Mouse (Mus musculus) kidney, embryonic 15.5 days (tissue): ENCODE results near the gene Rasl10b. TPM values are rescaled to one million over a fixed set of nuclear protein-coding genes. Genes with fewer than 3 reads are reported as not detected.

Experiments used
- ATAC-seq: fragments of 200-750 bp; cut with Nextera tagmentation; replicated peaks from 2 replicates; pipeline ENCODE4 v1.8.0; 2017; ENCODE audit warnings: moderate TSS enrichment; ENCODE audit not compliant: low FRiP score
- H3K27ac ChIP-seq: fragments of 300-500 bp; sonication (generic); 2 replicates; pipeline ENCODE4 v1.5.1; 2015; ENCODE audit warnings: mild to moderate bottlenecking, inconsistent platforms
- H3K27me3 ChIP-seq: fragments of 300-500 bp; sonication (generic); 2 replicates; pipeline ENCODE4 v1.6.1; 2015; ENCODE audit warnings: inconsistent platforms
- H3K36me3 ChIP-seq: fragments of 300-500 bp; sonication (generic); 2 replicates; pipeline ENCODE4 v1.6.1; 2015; ENCODE audit warnings: inconsistent platforms
- H3K4me1 ChIP-seq: fragments of 300-500 bp; sonication (generic); 2 replicates; pipeline ENCODE4 v1.6.1; 2015; ENCODE audit warnings: inconsistent platforms
- H3K4me2 ChIP-seq: fragments of 300-500 bp; sonication (generic); 2 replicates; pipeline ENCODE4 v1.6.1; 2015; ENCODE audit warnings: moderate library complexity, mild to moderate bottlenecking, inconsistent platforms
- H3K4me3 ChIP-seq: fragments of 300-500 bp; sonication (generic); replicated peaks from 2 replicates; pipeline ENCODE4 v1.5.1; 2015; ENCODE audit warnings: mild to moderate bottlenecking, inconsistent platforms
- H3K9ac ChIP-seq: fragments of 300-500 bp; sonication (generic); 2 replicates; pipeline ENCODE4 v1.6.1; 2015; ENCODE audit warnings: mild to moderate bottlenecking, inconsistent platforms
- H3K9me3 ChIP-seq: fragments of 300-500 bp; sonication (generic); replicated peaks from 2 replicates; pipeline ENCODE4 v1.6.1; 2016; ENCODE audit warnings: inconsistent platforms
- WGBS: fragments of 180-500 bp; shearing (Covaris S2); methylation state at CpG from one replicate; pipeline ENCODE4 v1.1.7; 2015; ENCODE audit warnings: mixed read lengths; 5-methylcytosine and 5-hydroxymethylcytosine counted together
- polyA plus RNA-seq: library from polyadenylated mRNA; unstranded; fragments of >200 nt; fragmentation: Nextera tagmentation; extraction: Ambion mirVana; gene quantifications from 2 replicates; pipeline ENCODE4 v1.2.1, GENCODE M21; 2015

Gene Rasl10b
- polyA plus RNA-seq, 1 experiment from 2014 or later, result 1.6 TPM

DNA sequence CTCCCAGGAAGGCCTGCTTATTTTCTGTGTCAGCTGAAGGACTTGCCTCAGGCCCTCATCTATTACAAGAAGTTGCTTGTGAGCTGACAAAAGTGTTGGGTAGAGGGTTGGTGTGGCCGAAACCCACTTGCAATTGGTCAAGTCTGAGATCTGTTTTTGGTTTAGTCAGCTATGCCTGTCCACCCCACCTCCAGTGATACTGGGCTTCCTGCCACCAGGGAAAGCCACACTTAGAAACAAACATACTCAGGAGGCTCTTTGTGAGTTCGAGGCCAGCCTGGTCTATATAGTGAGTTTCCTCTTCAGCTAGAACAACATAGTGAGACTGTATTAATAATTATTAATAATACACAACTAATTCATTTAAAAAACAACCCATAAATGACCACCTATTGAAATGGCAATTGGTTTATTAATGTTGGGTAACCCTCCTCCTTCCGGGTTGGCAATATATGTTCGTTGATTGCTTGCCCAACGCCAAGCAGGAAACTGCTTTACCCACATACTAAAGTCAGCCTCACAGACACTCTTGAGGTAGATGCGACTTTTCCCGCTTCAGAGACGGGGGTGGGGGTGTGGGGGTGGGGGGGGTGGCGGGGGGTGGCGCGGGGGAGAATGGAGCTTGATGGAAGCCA is 30.6 kb downstream of the Rasl10b start:
- WGBS, result 30% methylated on average over 11 of the region's 11 CpGs
- Histone ChIP-seq H3K9ac (no peak overlapping the region), H3K9me3 (no peaks in the 10 kb centered on the region), H3K4me1 (peaks cover 14% of the 10 kb centered on the region), H3K4me3 (peak overlapping the region; percentile 66), H3K27me3 (peaks cover 50% of the 10 kb centered on the region), H3K27ac (no peak overlapping the region), H3K36me3 (no peaks in the 10 kb centered on the region), H3K4me2 (peak overlapping the region; percentile 98)
- no peak for ATAC-seq

DNA sequence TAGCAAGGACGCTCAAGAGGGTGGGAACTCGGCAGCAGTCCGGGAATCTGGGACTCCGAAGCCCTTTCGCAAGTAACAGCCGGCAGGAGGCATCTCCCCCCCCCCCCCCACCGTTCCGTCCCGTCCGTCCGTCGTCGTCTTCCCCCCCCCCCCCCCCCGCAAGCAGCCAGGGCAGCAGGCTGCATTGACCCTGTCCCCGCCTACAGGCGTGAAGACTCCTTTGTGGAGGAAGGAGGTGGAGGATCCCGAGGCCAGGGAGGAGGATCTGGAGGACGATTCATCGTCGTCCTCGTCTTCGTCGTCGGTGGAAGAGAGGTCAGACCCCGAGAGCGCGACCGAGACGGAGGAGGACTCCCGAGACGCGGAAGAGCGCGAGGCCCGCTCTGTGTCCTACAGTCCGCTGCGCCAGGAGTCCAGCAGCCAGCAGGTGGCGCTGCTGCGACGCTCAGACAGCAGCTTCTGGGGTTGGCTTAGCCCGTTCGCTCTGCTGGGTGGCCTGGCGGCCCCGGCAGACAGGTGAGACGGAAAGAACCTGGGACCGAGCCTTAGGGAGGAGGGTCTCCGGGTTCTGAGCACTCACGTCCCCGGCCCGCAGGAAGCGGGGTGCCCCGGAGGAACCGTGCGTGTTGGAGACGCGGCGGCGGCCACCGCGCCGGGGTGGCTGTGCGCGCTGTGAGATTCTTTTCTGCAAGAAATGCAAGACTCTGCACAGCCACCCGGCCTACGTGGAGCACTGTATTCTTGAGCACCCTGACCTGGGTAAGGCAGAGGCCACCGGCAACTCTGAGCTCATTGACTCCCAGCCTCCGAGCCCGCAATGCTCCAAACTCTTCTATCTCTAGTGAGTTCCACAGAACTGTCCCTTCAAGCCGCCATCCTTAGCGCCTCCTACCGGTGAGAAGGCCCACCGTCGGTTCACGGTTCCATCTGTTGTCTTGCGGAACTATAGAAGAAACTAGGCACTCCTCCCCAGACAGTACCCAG is 31.4 kb downstream of the Rasl10b start:
- Histone ChIP-seq H3K9ac (peak overlapping the region; percentile 53), H3K9me3 (no peaks in the 10 kb centered on the region), H3K27me3 (peaks cover 55% of the 10 kb centered on the region), H3K27ac (no peak overlapping the region), H3K4me1 (peaks cover 19% of the 10 kb centered on the region), H3K4me3 (peak overlapping the region; percentile 66), H3K4me2 (peak overlapping the region; percentile 98), H3K36me3 (no peaks in the 10 kb centered on the region)
- under 1% methylated on average over 71 of the region's 75 CpGs for WGBS
- ATAC-seq, result peak; percentile 92

DNA sequence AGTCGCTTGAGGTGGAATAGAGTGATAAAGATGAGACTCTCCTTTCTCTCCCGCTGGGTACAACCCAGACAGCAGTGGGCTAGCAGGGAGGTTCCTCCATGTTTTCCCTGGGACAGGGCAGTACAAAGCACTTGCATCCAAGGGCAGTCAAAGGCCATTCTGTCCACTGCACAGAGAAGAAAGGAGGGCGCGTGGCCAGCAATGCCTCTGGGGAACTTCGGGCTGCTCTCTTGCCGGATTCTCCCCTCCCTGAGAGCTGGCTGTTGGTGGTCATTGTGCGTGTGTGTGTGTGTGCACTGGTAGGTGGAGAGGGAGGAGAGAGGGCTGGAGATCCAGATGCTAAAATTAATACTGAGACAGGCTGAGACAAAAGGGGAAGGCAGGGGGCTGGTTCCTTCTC is 32.3 kb downstream of the Rasl10b start:
- WGBS, result 41% methylated on average over 7 of the region's 7 CpGs
- Histone ChIP-seq H3K4me1 (peaks cover 19% of the 10 kb centered on the region), H3K9ac (no peak overlapping the region), H3K36me3 (no peaks in the 10 kb centered on the region), H3K27ac (no peak overlapping the region), H3K4me2 (peak overlapping the region; percentile 98), H3K9me3 (no peaks in the 10 kb centered on the region), H3K4me3 (peak overlapping the region; percentile 66), H3K27me3 (peaks cover 63% of the 10 kb centered on the region)
- ATAC-seq, result no peak

DNA sequence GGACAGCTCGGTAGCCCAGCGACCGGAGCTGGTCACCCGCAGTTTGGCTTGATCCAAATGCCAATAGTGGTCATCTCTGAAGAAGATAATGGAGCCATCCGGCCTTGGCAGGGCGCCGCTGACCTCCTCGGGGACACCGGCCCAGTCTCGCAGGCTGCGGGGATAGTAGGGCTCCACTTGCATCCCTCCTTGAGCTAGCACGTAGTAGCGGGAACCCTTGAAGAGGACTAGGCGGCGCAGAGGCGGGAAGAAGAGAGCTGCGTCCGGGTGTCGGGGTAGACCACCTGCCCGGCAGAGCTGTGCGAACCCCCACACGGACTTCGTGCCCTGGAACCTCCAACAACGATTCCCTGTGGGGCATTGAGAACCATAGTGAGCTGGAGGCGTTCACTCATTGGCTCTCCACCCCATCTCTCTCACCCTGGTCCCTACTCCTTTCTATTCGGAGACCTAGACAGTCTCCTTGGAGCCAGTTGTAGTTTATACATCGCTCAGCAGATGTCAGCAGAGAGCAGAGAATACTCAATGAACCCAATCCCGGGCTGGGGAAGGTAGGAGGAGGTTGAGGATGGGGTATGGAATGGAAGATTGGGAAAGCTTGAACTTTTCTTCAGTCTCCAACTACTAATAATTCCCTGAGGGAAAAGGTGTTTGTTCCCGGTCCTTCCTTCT is 33.8 kb downstream of the Rasl10b start:
- Histone ChIP-seq H3K27ac (no peak overlapping the region), H3K9me3 (no peaks in the 10 kb centered on the region), H3K4me2 (peak overlapping the region; percentile 50), H3K9ac (no peak overlapping the region), H3K4me1 (peaks cover 24% of the 10 kb centered on the region), H3K36me3 (no peaks in the 10 kb centered on the region), H3K4me3 (peak overlapping the region; percentile 28), H3K27me3 (peaks cover 73% of the 10 kb centered on the region)
- WGBS, result 10% methylated on average over 29 of the region's 29 CpGs
- ATAC-seq, result peak; percentile 18; the same call in 1 of the 2 replicates

DNA sequence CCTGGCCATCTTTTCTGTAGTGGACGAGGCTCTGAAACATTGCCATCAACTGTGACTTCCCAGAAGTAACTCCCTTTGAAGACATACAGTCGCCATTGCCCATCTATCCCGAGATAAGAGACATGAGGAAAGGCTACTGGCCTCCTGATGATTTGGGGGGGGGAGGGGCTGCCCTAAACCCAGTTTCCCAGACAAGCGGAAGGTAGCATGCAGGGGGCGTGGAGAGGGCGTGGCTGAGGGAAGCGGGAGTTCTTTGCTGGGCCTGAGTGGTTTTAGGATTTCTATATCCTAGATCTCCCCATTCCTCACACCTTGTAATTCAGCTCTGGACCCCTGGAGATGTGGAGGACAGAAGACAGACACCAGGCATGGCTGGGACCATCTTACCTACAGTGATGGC is 34.9 kb downstream of the Rasl10b start:
- Histone ChIP-seq H3K4me1 (peaks cover 35% of the 10 kb centered on the region), H3K36me3 (no peaks in the 10 kb centered on the region), H3K9ac (0 out of 2 replicates have a peak overlapping the region, but pooled peaks have one; percentile 7), H3K27me3 (peaks cover 68% of the 10 kb centered on the region), H3K9me3 (no peaks in the 10 kb centered on the region), H3K4me2 (no peak overlapping the region), H3K4me3 (no peak overlapping the region), H3K27ac (no peak overlapping the region)
- ATAC-seq, result no peak
- 4% methylated on average over 7 of the region's 7 CpGs for WGBS

DNA sequence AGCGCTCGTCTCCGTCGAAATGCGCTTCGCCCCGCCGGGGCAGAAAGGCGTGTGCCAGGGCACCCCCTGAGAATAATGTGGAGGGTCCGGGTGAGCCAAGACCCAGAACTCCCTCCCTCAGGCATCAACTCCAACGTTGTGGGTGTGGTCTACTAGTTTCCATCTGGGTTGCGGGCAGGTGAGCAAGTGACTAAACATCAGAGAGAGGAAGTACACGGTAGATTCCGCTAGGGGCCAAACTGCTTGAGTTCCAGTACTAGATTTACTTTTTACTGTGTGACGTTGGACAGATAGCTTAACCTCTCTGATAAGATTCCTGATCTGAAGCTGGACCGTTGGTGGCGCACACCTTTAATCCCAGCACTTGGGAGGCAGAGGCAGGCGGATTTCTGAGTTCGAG is 36.1 kb downstream of the Rasl10b start:
- no peaks in the 10 kb centered on the region for H3K36me3 ChIP-seq
- WGBS, result 27% methylated on average over 19 of the region's 19 CpGs
- H3K4me2 ChIP-seq, result peak overlapping the region; percentile 53
- H3K9ac ChIP-seq, result no peak overlapping the region
- H3K27ac ChIP-seq, result no peak overlapping the region
- peaks cover 63% of the 10 kb centered on the region for H3K27me3 ChIP-seq
- H3K9me3 ChIP-seq, result no peaks in the 10 kb centered on the region
- H3K4me3 ChIP-seq, result peak overlapping the region; percentile 29
- no peak for ATAC-seq
- peaks cover 44% of the 10 kb centered on the region for H3K4me1 ChIP-seq

DNA sequence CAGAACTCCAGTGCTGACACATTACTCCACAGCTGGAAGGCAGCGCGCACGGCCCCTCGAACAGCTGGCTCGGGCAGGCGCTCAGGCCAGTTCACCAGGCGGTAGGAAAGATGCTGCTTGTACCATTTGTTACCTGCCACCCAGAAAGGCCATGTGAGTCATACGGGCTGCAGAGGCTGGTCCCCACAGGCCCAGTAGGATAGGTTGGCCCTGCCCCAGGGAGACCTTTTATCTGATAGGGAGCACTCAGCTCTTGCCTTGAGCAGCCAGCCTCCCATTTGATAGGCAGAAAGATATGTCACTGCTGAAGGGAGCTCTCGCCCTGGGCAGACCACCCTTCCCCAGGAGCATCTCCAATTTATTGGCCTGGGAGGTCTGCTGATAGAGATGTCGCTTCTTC is 38.7 kb downstream of the Rasl10b start:
- H3K4me1 ChIP-seq, result peaks cover 41% of the 10 kb centered on the region
- ATAC-seq, result no peak
- H3K9me3 ChIP-seq, result no peaks in the 10 kb centered on the region
- 69% methylated on average over 10 of the region's 10 CpGs for WGBS
- H3K27me3 ChIP-seq, result peaks cover 45% of the 10 kb centered on the region
- H3K4me2 ChIP-seq, result no peak overlapping the region
- no peak overlapping the region for H3K4me3 ChIP-seq
- H3K9ac ChIP-seq, result no peak overlapping the region
- H3K36me3 ChIP-seq, result no peaks in the 10 kb centered on the region
- H3K27ac ChIP-seq, result peak overlapping the region; percentile 73; the same call in 1 of the 2 replicates

DNA sequence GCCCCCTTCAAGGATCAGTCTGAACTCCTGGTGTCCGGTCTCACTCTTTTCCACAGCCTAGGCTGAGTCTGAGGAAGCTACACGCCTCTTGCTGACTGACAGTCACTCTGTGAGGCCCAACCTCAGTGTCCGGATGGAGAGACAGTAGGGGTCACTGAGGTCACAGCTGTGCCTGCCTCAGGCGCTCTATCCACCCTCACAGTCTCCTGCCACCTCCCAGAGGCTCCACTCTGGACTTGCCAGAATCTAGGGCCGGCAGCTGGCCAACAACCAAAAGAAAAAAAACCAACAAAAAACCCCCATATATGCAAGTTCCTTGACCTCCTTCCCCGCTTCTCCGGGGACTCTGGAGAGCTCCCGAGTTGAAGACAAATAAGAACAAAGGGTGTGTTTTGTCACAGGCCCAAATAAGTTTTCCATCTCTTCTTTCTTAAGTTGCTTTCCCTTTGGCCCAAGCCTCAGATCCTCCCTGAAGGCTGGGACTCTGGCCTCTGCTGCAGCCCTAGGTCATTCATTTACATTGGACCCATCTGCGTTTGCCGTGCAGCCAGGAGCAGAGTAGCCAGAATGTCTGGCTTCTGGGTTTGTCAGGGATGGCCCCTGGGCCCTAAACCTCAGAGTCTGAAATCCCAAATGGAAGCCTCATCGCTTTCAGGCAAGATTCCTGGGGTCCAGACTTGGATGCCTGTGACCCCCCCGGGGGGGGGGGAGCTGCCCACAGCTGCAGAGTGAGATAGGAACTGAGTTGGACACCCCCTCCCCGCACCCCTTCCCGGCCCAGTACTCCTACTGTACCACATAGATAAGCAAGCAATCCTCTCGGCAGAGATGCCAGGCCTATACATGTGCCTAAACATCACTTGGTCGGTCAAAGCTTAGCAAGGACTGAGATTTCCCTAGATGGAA is 39.3 kb downstream of the Rasl10b start:
- H3K4me2 ChIP-seq, result no peak overlapping the region
- peaks cover 39% of the 10 kb centered on the region for H3K27me3 ChIP-seq
- H3K4me3 ChIP-seq, result no peak overlapping the region
- H3K36me3 ChIP-seq, result no peaks in the 10 kb centered on the region
- peak overlapping the region; percentile 73 for H3K27ac ChIP-seq
- WGBS, result 38% methylated on average over 16 of the region's 16 CpGs
- H3K9me3 ChIP-seq, result no peaks in the 10 kb centered on the region
- peaks cover 39% of the 10 kb centered on the region for H3K4me1 ChIP-seq
- peak; percentile 41; the same call in 1 of the 2 replicates for ATAC-seq
- no peak overlapping the region for H3K9ac ChIP-seq

DNA sequence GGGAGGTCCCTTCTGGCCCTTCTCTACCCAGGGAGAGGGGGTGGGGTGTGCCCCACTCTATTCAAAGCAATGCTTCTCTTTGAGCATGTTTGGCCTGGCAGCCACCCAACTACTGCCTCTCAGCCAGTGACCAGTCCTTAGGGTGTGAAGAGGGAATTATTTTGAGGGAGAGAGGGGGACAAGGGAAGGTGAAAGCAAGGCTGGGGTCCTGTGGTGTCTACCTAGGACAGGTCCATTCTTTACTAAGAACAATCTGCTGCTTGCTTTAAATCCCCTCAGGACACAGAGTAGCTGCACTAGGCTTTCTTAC is 39.9 kb downstream of the Rasl10b start:
- Histone ChIP-seq H3K9me3 (no peaks in the 10 kb centered on the region), H3K4me2 (no peak overlapping the region), H3K9ac (no peak overlapping the region), H3K36me3 (no peaks in the 10 kb centered on the region), H3K27ac (peak overlapping the region; percentile 73), H3K27me3 (peaks cover 33% of the 10 kb centered on the region), H3K4me3 (no peak overlapping the region), H3K4me1 (peaks cover 36% of the 10 kb centered on the region)
- peak; percentile 47; the same call in 1 of the 2 replicates for ATAC-seq

DNA sequence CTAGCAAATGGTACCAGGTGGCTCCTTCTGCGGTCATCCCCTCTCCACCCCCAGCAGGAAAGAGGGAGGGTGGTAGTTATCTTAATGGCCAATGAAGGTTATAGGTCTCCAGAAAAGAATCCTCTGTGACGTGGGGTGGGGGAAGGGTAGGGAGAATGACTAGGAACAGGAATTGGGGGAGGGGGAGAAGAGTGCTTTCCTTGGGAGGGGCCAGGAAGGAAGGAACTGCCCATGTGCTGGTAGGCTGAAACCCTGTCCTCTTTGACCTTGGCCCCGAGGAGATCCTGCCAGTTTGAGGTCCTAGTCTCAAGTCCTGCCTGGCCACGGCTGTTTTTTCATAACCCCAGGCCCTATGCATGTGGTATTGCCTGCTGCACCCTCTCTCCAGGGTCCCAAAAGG is 40.4 kb downstream of the Rasl10b start:
- Histone ChIP-seq H3K27ac (peak overlapping the region; percentile 73), H3K4me3 (no peak overlapping the region)

DNA sequence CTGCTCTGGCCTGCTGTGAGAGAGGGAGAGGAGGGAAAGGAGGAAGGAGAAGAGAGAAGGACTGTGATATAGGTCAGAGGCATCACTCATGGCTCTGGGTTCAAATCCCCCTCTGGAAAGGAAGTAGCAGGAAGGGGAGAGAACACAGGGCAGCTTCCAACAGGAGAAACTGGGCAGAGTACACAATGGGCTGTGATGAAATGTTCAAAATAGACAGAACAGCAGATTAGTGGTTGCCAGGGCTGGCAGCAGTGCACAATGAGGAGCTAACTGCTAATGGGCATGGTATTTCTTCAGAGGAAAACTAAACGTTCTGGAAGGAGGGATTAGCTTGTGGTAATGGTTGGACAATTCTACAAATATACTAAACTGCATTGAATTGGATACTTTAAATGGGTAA is 41.6 kb downstream of the Rasl10b start:
- no peak overlapping the region for H3K27ac ChIP-seq
- ATAC-seq, result no peak
- WGBS, result 56% methylated on average over 1 of the region's 1 CpGs
- peaks cover 16% of the 10 kb centered on the region for H3K27me3 ChIP-seq
- no peak overlapping the region for H3K9ac ChIP-seq
- H3K4me3 ChIP-seq, result no peak overlapping the region
- H3K9me3 ChIP-seq, result no peaks in the 10 kb centered on the region
- H3K36me3 ChIP-seq, result no peaks in the 10 kb centered on the region
- peaks cover 35% of the 10 kb centered on the region for H3K4me1 ChIP-seq
- no peak overlapping the region for H3K4me2 ChIP-seq

More for the DNA sequence above, 40.4 kb downstream of the Rasl10b start:
- WGBS, result 8% methylated on average over 4 of the region's 4 CpGs
- peaks cover 33% of the 10 kb centered on the region for H3K4me1 ChIP-seq
- no peaks in the 10 kb centered on the region for H3K9me3 ChIP-seq
- H3K9ac ChIP-seq, result no peak overlapping the region
- H3K27me3 ChIP-seq, result peaks cover 29% of the 10 kb centered on the region
- H3K36me3 ChIP-seq, result no peaks in the 10 kb centered on the region
- ATAC-seq, result no peak
- H3K4me2 ChIP-seq, result no peak overlapping the region
